Mouse (Mus musculus) adrenal gland, adult 8-10 months (tissue): ENCODE measurements around the gene Ccdc30. TPM values are rescaled to one million over a fixed set of nuclear protein-coding genes. Genes with fewer than 3 reads are reported as not detected.
"Not testable (repeated sequence)": the region's sequence is repeated elsewhere in the genome, so short reads cannot be mapped to it uniquely, and the experiment has no call there.

Experiments
- DNase-seq: peaks from one replicate; pipeline ENCODE4 v3.0.0; 2022
- total RNA-seq, 4 experiments: library from RNA; stranded (reverse); gene quantifications; 2 replicates each; pipeline ENCODE4 v1.2.4; 2022

Gene Ccdc30
- total RNA-seq, 4 experiments from 2014 or later: 15.6 to 33.1 (median 20.5) TPM

DNA sequence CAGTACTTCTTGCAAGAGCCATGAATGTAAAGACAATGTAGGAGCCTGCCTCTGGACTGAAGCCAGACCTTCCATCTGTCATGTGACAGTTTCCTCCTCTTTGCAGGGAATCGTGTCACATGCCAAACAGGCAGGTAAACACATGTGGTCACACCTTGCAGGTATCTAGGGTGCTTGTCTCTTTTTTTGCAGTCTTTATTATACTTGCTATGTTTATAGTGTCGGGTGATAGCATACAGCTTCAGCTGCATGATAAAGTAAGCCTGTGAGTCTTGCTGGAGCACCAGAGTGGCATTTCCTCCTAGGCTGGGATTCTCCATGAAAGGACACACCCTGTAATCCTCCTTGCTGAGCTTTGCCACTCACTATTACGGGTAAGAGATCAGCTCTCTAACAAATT lies 113.5 kb downstream of the Ccdc30 start:
- DNase-seq: no peak

DNA sequence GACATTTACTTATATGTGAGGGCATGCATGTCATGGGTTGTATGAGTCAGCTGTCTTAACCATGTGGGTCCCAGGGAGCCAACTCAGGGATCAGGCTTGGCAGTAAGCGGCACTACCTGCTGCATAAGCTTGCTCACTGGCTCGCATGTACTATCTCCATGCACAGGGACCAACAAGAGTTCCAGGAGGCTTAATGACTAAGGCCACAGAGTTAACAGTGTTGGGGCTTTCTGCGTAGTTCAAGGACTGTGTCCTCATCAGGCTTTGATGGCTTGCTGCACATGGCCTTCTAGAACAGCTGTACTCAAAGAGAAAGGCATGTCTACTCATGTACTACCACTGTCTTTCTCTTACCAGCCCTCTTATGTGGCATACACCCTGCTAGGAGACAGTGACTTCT lies 114.6 kb downstream of the Ccdc30 start:
- peak; percentile 24 for DNase-seq

DNA sequence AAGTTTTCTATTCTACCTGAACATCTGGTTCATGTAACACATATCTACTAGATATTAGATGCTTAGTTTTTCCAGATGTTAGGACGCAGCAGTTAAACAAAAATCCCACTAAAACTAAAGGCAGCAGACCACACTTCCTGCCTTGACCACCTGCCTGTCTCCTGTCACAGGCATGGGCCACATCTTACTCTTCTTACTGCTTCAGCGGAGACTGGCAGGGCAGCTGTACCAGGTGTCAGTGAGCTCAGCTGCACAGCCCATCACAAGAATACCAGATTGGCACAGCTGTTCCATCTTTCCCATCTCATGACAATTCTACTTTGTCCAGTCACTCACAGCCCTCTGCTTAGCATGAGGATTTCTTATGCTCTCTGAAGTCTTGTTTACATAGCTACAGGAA lies 118.0 kb downstream of the Ccdc30 start:
- DNase-seq: no peak

DNA sequence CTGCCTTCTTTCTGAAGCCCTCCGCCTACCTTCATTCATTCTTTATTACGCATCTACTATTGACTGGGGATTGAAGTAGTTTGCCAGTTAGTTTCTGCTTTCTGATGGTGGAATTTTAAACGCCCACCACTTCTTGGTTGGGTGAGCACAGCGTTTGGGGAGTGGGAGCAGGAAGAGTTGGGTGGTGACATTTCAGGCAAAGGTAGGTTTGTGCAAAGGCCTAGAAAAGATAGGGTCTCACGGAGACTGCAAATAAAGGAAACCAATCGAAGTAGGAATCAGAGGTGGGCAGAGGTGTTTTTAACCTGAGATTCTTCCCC lies 120.2 kb downstream of the Ccdc30 start:
- DNase-seq: no peak

DNA sequence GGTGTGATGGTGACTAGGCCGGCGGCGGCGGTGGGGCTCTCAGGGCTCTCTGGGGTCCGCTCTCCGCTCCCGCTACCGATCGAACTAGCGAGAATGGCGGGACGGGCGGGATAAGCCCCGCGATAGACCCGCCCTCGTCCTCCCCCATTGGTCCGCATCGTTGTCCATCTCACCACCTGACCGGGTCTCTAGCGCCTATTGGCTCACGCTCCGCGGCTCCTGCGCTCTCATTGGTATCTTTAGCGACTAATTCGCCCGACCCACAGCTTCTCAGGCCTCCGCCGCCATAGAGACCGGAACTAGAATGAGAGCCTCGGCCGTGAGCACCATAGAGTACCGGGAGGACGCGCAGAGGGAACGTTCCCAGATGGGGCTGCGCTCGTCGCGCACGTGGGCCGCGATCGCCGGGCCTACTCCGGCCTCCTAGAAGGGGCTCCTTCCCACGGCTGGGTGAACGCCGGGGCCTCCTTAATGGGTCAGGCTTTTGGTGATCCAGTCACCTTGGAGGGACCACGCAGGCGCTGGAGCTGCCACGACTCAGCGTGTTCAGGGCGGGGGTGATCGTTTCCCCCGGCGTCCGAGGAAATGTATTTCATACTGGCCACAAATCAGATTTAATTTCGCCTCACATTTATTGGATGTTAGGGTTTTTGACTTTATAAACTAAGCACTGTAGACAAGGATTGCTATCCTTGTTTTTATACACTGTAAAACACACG lies 120.7 kb downstream of the Ccdc30 start, which contains the start of gene Ybx1:
Ybx1 (minus strand) TSS at position 190 of the 719 bp plus-strand sequence.
- DNase-seq: peak; percentile 99

DNA sequence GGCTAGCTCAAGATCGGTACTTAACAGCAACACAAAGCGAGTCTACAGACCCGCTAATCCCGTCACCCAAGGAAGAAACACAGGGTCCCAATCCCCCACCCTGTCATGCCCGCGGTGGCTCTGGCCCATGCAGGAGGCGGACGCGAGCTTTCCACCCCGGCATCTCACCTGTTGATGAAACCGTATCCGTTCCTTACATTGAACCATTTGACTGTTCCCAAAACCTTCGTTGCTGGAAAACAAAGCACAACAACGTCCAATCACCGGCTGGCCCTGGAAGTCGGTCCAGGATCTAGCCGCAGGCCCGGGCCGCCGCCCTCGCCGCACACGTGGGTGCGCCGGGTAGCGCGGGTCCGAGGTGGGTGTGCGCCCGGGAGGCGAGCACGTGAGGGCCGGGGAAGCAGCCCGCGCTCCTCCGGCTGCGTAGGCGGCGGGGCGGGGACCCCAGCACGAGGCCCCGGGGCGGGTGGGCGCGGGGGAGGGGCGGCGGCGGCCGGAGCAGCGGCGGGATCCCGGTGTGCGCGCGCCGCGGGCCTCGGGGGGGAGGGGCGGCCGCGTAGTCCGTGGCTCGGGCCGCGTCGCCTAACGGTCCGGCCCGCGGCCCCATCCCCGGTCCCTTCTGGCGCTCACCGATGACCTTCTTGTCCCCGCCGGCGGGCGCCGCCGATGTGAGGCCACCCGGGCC lies 121.6 kb downstream of the Ccdc30 start:
- peak; percentile 28 for DNase-seq

DNA sequence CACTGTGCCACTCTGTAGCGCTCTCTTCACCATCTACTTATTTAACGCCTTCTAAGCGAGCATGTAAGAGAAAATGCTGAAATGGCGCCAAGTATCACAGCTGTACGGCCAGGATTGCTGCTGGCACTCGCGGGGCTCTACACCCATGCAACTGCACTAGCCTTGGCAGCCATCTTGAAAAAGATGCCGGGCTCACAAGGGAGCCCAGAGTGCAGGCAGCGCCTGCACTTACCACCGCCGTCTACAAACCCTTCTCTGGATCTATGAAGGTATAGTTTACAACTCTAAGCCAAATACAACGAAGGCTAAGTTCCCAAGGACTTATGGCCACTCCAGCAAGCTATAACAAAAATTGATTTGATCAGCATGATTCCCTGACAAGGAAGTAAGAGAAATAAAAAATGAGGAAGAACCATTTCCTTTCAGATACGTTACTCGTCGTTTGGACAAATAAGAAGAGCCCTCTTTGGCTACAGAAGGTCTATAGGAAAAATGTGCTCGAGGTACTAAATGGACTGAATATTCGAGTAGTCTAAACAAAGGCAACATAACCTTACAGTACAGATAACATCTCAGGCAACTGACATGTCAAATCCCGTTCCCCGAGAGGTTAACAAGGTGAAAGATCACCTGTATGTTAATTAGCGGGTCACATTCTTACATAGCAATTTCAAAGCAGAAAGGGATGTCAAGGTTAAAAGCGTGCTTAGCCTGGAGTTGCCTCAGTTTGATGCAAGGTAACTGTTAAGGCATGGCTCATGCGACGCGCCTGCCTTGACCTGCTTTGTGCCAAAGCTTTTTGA lies 122.3 kb downstream of the Ccdc30 start:
- DNase-seq: peak; percentile 38

DNA sequence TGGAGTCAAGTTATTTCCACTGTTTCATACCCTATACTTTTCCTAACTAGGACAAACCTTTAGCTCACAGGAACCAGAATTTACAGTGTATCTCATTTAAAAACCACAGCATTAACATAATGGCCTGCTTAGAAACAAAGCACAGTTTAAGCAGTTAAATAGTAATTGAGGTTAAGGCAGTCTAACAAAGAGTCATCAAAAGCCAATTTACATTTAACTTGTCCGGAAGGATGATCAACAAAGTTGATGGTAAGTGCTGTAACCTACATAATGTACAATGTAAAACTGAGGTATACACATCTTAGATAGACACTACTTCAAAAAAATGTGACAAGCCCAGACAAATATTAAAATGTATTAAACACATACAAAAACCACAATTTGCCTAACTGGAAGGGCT lies 123.4 kb downstream of the Ccdc30 start:
- no peak for DNase-seq

DNA sequence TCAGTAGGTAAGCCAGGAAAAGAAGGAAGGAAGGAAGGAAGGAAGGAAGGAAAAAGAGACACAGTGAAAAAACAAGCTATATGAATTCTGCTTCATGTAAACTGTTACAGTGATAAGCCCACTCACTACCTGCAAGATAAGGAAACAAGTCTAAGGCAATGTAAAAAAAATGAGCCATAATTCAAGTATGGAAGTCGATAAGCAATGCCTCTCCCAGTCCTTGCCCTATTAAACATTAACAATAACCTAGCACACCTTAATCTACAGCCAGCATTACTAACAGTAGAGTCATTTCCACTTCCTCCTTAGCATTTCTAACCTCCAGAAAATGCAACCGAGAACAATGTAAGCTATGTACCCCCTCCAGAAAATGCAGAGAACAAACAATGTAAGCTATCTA lies 130.0 kb downstream of the Ccdc30 start:
- no peak for DNase-seq

DNA sequence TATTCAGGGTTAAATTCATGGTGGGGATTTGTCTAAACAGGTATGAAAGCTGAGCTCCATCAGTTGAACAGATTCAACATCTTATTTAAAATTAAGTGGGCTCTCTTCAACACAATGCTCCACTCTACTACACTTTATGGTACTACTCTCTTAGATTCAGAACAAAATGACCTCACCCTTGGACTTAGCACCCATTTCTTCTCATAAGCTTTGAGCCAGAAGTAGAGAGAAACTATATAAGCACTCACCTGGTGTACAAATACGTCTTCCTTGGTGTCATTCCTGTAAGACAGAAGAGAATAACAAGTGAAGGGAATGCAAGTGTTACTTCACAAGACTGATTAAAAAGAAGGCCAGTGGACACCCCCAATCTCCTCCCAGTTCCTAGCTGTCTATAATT lies 130.5 kb downstream of the Ccdc30 start:
- no peak for DNase-seq

DNA sequence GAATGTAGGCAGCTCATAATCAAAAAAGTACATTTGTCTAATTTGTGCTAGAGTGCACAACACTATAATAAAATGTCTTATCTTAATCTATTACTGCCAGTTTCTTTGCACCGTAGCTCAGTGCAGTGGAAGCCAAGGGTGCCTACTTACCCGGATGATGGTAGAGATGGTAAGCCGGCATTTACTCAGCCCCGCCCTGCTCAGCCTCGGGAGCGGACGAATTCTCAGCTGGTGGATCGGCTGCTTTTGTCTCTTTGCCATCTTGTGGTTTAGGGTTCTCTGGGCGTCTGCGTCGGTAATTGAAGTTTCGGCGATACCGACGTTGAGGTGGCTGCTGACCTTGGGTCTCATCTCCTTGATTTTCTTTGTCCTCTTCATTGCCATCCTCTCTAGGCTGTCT lies 136.5 kb downstream of the Ccdc30 start:
- not testable (repeated sequence) for DNase-seq

DNA sequence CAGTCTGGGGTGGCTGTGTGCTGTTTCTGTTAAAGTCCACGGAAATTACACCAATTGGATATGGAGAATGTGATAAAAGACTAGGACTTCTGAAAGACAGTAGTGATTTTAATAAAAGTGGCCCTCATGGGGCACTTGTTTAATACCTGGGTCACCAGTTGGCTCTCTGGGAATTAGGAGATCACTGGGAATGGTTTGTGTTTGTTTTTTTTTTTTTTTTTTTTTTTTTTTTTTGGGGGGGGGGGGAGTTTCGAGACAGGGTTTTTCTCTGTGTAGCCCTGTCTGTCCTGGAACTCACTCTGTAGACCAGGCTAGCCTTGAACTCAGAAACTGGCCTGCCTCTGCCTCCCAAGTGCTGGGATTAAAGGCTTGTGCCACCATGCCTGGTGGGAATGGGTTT lies 139.6 kb downstream of the Ccdc30 start:
- DNase-seq: no peak

DNA sequence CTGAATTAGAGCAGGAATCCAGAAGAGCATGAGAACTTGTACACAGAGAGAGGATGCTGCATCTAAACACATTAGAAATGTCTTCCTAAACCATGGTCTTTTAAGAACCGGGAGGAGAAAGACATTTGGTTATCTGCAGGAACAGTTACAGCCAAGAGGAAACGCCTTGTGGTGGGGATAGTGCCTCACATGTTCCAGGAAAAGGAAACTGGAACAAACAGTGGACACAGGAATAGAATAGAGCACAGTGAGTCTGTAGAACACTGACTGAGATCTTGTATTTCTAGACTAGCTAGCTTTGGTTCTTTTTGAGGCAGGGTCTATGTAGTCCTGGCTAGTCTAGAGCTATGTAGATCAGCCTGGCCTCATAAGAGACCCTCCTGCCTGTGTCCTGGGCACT lies 140.1 kb downstream of the Ccdc30 start:
- DNase-seq: no peak

DNA sequence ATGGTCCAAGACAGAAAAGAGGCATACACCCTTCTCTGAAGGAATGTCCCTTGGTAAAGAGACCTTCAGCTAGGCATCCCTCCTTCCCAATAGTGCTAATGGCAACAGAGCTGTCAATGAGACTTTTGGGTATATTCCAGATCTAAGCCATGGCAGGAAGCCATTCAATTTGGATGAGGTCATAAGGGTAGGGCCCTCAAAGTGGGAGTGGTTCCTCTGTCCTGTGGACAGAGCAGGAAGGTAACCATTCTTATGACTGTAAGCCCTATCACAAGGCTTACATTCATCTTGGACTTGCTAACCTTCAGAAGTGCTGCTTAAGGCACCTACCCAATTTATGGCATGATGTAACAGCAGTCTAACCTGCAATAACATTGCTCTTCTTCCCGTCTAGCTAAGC lies 140.7 kb downstream of the Ccdc30 start:
- DNase-seq: no peak

Other genes with a start within 250 kb of the Ccdc30 start
- gene Zfp691, start 241.3 kb downstream of the Ccdc30 start, total RNA-seq: 10 to 100 TPM; 11.7 to 14.2 (median 12.9) TPM
- gene Ermap, start 225.5 kb downstream of the Ccdc30 start, total RNA-seq: under 1 TPM; 0.06 to 0.87 (median 0.39) TPM
- 10 to 100 TPM; 15.8 to 25.3 (median 17.1) TPM for gene Svbp, start 220.2 kb downstream of the Ccdc30 start, total RNA-seq
- under 1 TPM in 2 of 4 experiments, not detected in 2; 0.30 to 0.62 TPM for gene Tmem269, start 197.3 kb downstream of the Ccdc30 start, total RNA-seq
- gene AU022252, start 182.8 kb downstream of the Ccdc30 start, total RNA-seq: 10 to 100 TPM; 19.4 to 42.9 (median 27.2) TPM
- gene P3h1, start 182.6 kb downstream of the Ccdc30 start, total RNA-seq: 10 to 100 TPM; 26.1 to 35.2 (median 28.6) TPM
- gene Cldn19, start 160.1 kb downstream of the Ccdc30 start, total RNA-seq: under 1 TPM in 3 of 4 experiments, not detected in 1; 0.06 to 0.40 (median 0.28) TPM
- 100 to 1,000 TPM; 443 to 619 (median 512) TPM for gene Ybx1, start 120.9 kb downstream of the Ccdc30 start, total RNA-seq
- 10 to 100 TPM; 17.7 to 25.4 (median 24.3) TPM for gene Ppih, start 95.0 kb downstream of the Ccdc30 start, total RNA-seq
- 10 to 100 TPM; 47.3 to 58.1 (median 49.5) TPM for gene Ppcs, start 6.9 kb upstream of the Ccdc30 start, total RNA-seq
- 1 to 10 TPM; 3.7 to 9.4 (median 6.6) TPM for gene Zmynd12, start 7.3 kb upstream of the Ccdc30 start, total RNA-seq
- under 1 TPM; 0.29 to 0.59 (median 0.46) TPM for gene Rimkla, start 77.1 kb upstream of the Ccdc30 start, total RNA-seq
- 10 to 100 TPM; 36.4 to 54.2 (median 52.0) TPM for gene Foxj3, start 121.5 kb upstream of the Ccdc30 start, total RNA-seq
- gene Frg2f1, start 124.0 kb upstream of the Ccdc30 start, total RNA-seq: 10 to 100 TPM in 1 of 4 experiments, 1 to 10 TPM in 3; 8.7 to 10.2 (median 9.2) TPM
- under 1 TPM in 1 of 4 experiments, not detected in 3; 0.73 TPM for gene Guca2a, start 222.2 kb upstream of the Ccdc30 start, total RNA-seq
- not detected for gene Guca2b, start 243.4 kb upstream of the Ccdc30 start, total RNA-seq